Mouse (Mus musculus): Measurements from ENCODE around the gene Hs6st1. TPM values are rescaled to one million over a fixed set of nuclear protein-coding genes. Genes with fewer than 3 reads are reported as not detected.

The Hs6st1 gene
- polyA plus RNA-seq (2012; ENCODE audit: low replicate concordance): 100 and 155 TPM in 2 replicates

GRCm38 (mm10) chr1:36068076-36068475, at the start of gene Hs6st1:
Hs6st1 (plus strand) TSS chr1:36068400.

Other genes starting within 250 kb of the Hs6st1 start
- 3.7 and 7.1 TPM in 2 replicates for gene Uggt1, start 176.3 kb downstream of the Hs6st1 start, polyA plus RNA-seq (2012; ENCODE audit: low replicate concordance)
- gene Neurl3, start 206.3 kb downstream of the Hs6st1 start, polyA plus RNA-seq (2012; ENCODE audit: low replicate concordance): 5.3 and 6.6 TPM in 2 replicates
- gene Arid5a, start 239.3 kb downstream of the Hs6st1 start, polyA plus RNA-seq (2012; ENCODE audit: low replicate concordance): 39.1 and 55.7 TPM in 2 replicates

Measured in leukemia stem cell, adult 10-12 weeks (primary cell).